Mouse (Mus musculus): ENCODE measurements at regions not wholly inside any gene's neighbourhood (a gene's known extent, or its start where the extent isn't known, plus 50 kb on each side); places are given as distances from the start of the nearest gene placed in this dataset.

DNA sequence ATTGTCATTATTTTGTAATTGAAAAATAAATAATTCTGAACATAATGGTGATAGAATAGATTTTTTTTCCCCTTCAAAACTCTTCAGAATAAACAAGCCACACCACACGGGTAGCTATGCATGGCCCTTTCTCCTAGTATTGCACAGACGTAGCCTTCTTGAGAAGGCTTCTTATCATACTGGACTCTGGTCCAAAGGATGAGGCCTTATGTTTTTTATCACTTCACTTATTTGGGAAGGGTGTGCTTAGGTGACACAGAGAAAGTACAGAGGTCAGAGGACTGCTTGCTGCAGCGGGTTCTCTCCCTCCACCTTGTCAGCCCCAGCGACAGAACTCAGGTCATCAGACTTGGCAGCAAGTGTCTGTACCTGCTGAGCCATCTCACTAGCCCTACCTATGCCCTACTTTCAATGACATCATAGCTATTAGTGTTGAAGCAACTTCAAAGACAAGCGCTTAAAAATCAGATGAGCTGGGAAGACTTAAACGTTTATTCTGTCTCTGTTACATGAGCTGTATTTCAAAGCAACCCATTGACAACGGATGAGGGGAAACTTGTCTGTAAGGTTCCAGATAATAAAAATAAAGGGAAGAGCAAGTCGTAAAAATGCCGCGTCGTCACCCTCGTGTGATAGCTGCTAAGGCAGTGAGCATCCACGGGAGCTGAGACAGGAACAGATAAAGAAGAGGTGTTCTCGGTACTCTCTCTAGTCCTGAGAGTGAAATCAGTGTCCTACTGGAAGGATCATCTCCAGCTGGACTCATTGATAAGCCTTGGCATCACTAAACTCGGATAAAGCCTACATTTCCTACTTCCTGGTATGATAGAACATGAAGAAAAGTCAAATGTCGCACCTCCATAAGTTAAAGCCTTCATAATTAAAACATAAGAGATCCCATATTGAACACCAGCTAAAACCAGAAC is 226.2 kb downstream of the Sp3 start:
- DNase-seq (ENCODE audit: low spot score): no peak

DNA sequence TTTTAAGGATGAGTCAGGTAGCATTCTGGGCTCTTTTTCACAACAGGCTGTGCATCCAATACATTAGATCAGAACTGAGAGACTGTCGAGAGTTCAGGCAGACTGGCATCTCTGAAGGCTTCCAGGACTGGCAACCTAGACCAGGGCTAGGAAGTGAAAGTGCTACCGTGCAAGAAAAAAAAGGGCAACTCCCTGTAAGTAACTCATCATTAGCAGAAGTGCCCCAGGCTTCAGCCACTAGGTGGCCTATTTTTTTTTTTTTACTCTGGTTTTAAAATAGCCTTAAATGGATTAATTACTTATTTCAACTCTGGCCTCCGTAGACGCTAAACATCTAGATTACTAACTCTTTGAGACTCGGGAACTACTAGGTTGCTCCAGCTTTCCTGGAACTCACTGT is 216.8 kb downstream of the Sp3 start:
- DNase-seq (ENCODE audit: low spot score): no peak

DNA sequence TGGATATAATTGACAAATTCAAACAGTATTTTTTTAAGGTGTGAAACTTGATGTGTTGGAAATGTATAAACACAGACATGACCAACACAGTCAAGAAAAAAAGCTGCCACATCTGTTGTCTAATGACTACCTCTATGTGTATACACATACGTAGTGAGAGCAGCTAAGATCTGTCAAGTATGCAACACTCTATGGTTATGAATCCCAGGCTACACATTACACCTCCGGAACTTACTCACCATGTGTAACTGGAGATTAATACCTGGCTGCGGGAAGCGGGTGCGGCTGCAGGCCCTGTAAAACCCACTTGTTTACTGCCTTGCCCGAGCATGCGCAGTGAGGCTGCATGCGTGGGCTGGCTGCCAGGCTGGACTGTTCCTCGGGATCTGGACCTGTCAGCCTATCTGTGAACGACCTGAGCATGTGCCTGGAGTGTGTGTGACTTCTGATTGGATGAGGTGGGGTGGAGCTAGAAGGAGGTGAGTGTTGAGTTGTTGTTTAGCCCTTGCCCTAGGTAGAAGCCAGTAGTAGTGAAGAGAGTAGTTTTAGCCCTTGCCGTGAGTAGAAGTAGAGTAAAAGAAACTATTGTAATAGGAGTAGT is 211.1 kb downstream of the Sp3 start:
- no peak for DNase-seq (ENCODE audit: low spot score)

DNA sequence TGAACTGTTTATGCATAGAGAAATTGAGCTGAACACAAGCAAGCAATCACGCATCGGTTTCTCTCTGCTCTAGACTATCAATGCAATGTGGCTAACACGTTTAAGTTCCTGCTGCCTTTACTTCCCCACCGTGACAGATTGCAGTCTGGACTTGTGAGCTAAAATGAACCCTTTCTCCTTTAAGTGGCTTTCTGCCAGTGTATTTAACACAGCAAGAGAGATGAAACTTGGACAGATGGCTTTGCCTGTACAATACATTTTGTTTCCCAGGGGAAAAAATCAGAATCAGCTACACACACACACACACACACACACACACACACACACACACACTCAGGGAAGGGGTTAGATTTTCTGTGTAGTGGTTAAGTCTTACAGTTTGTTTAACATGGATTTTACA is 206.8 kb downstream of the Sp3 start:
- DNase-seq (ENCODE audit: low spot score): peak; percentile 36

DNA sequence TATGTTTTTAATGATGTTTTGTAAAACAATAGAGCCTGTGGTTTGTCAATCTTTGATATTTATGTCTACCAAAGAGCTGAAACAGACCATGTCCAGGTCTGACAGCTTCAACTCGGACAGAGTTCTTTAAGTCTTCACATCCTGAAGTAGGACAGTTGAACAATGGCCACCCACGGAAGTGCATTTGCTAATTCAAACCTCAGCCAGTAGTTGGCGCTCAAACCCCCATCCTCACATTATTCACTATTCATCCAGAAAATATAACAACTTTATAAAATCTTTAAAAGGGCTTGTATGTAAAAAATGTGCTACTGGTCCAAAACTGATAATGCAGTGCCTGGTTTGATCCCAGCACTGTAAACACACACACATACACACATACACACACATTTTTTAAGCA is 202.9 kb downstream of the Sp3 start:
- DNase-seq (ENCODE audit: low spot score): no peak

DNA sequence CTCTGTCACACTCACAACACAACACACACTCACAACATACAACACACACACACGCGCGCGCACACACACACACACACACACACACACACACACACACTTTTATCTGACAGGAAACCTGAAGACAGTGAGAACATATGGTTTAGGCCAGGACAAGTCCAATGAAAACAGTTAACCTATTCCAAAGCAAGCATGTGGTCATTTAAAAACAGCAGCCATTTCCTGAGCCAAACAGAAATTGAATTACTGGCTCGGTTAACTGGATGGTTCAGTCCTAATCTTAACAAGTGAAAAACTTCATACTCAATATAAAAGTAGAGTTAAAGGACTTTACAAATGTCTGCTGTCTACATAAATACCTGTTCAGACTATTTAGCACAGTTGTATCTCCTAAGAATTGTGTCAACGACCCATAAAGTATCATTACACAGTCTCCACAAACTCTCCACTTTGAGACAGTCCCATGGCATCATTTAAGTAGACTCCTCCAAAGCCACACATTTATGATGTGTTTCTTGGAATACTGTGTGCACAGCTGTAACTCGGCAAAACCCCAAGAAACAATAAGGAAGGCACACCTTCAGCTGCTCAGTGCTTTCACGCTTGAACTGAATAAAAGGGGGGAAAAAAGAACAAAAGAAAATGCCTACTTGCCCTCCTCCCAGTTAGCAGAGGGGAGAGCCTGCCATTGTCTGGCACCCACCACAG is 202.3 kb downstream of the Sp3 start:
- no peak for DNase-seq (ENCODE audit: low spot score)

DNA sequence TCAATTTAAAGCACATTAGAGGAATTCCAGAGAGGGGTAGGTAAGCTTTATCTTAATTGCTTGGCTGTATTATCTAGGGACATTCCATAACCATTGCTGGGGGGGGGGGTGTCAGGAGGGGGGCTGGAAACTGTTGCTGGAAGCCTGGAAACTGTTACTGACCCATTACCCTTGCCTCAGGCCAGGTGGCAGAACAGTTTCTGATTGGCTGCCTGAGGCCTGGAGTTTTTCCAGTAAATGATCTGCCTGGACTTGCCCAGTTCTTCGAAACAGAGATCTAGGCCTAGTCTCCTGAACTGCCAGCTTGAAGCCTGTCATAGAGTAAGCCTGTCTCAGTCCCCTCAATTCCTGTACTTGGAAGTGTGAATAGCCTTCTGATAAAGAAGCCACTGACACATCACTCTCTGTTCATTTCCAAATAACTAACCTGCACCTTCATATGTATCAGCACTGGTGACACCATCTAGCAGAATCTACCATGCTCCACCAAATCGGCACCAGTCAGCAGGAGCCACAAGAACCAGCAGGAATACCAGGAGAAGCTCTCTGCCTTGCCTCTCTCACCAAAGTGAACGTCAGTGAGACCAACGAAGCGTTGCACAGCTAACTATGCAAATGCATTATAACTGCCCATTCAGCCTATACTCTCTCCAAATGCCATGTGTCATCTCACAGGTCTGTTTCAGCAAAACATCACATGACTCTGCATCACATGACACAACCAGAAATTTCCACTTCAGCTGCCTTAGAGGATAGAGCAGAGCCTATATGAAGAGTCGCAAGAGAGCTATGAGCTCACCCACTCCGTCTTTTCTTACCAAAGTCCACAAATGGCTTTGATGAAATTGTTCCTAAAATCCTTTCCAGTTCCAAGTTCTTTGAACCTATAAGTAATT is 200.7 kb downstream of the Sp3 start:
- no peak for DNase-seq (ENCODE audit: low spot score)

DNA sequence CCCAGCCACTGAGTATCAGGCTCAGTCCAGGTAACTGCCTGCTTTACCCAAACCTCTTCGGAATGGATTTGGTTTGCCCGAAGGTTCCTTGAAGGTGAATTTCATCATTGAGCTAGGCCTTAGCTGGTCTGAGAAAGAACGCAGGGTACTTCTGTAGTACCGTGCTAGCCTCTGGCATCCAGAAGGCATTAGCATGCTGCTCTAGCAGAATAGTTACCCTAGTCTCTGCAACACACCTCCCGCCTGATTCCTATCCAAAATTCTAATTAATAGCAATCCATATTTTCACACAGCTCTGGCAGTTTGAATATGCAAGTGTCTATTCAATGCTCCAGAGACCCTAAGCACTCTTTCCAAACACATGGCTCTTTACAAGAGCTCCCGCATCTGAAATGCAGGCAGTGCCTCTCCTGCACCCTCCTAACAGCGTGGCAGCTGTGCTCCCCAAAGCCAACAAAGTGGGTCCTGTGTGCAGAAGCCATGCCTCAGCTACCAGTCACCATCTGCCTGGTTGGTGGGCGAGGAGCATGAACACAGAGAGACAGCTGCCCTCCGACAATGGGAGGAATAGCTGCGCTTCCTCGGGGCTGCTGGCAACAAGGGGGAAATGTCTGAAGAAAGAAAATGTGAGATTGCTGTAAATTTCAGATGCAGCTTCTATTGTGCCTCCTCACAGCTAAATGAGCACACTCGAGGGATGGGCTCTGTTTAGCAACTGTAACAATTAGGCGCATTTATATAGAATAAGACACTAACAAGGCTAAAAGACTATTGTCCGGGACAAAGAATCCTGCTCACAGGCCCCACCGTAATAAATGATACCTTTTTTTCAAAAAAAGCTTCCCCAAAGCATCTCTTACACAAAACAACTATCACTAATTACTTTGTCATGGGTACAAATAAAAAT is 198.6 kb downstream of the Sp3 start:
- peak; percentile 64 for DNase-seq (ENCODE audit: low spot score)

DNA sequence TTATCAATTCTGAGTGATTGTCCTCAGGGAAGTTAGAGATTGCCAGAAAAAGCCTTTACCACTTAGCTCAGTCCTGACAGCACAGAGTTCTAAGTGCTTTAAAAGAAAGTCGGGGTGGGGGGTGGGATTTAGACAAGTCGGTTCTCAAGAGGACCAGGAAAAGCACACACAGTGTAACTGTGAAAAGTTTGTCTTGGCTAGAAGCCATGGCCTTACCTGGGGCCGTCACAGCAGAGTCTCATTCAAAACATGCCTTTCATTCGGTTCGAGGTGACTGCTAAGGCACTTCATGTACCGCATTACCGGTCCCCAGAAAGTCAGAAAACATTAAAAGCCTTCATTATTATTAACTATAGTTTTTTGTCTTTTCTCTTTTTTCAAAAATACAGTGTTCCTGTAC is 197.9 kb downstream of the Sp3 start:
- no peak for DNase-seq (ENCODE audit: low spot score)

DNA sequence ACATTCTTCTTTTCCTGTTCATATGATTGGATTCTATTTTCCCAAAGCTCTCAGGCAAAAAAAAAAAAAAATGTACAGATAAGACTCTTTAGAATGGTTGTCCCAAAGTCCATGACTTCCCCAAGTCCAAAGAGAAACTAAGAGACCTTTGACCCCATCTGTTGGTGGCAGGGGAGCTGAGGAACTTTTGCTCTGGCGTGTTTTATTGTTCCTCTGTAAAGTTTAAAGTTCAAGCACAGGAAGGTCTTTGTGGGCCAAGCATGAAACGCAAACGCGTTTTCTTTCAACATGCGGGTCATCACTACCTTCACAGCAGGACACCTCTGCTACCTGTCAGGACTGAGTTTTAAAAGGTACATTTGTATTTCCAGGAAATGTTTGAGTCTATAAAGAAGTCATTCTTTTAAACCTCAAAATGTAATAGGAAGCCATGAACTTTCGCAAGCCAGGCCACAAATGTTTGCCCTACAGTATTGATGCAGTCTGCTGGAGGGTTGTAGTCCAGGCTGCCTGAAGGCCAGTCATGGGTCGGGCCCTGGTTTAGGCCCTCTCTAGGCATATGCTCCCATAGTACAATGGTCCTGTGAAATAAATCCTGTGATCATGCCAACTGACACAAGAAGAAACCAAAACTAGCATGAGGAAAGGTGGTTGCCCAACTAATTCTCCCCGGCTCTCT is 194.7 kb downstream of the Sp3 start:
- DNase-seq (ENCODE audit: low spot score): no peak

DNA sequence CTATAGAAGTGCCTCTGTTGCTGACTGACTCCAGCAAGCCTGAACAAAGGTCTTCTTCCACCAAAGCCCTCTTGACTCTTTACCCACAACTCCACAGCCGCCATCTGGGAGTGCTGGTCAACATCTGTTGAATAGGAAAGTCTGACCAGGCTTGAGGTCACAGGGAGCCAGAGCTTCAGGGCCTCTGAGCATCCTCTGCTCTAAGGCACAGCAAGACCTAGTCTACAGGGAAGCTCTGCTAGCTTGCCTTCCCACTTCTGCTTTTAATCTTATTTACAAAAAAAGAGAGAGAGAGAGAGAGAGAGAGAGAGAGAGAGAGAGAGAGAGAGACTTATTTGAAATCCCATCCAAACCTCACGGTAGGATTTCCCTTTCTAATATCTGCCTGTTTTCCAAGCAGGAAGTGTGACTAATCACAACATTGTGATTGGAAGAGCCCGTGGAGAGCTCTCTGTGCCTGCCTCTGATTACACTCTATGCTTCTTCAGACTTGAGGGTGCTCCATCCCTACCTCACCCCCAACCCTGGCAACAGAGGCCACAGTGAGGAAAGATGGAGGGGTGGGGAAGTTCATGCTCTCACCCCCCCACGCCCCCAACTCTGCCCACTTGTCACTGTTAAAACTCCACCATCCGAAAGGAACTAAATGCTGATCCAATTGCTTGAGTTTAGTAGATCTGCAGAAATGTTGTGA is 194.1 kb downstream of the Sp3 start:
- DNase-seq (ENCODE audit: low spot score): no peak

DNA sequence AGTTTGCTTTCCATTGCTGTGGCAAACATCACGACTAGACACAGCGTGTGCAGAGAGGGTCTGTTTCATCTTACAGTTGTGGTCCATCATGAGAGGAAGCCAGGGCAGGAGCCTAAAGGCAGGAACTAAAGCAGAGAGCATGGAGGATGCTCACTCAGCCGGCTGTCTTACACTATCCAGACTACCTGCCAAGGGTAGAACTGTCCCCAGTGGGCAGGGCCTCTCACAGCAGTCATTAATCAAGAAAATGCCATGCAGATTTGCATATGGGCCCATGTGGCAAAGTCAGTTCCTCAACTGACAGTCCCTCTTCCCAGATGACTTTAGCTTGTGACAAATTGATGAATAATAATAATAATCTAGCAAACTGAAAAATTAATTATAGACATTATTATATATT is 192.6 kb downstream of the Sp3 start:
- DNase-seq (ENCODE audit: low spot score): no peak

DNA sequence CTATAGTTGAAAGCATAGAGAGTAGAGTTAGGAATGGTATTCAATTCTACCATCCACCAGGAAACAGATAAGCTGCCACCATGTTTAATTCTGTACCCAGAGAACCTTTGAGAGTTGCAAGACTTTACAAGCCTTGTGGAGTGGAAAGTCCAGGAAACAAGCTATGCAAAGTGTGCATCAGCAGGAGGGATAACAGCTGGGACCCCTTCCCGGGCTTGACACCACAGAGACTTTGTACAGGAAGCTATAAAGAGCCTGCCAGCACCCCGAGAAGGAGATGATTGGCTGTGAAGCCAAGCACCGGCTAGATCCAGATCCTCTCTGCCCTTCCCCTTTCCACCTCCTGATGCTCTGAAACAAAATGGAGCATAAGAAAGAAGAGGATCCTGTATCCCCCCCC is 188.8 kb downstream of the Sp3 start:
- no peak for DNase-seq (ENCODE audit: low spot score)

DNA sequence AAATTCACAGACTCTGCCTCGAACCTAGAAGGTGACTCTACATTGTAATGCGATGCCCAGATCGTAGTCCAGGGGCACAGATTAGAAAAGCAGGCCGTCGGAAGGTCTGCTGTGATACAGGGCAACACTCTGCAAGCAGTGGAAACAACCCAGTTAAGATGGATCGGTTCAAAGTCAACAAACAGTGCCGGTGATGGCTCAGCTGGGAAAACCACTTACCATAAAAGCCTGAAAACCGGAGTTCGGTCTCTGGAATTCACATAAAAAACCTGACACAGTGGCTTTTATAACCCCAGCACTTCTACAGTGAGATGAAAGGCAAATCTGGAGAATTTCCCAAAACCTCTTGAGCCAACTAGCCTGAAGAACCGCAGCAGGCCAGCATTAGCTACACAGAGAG is 186.8 kb downstream of the Sp3 start:
- DNase-seq (ENCODE audit: low spot score): no peak

DNA sequence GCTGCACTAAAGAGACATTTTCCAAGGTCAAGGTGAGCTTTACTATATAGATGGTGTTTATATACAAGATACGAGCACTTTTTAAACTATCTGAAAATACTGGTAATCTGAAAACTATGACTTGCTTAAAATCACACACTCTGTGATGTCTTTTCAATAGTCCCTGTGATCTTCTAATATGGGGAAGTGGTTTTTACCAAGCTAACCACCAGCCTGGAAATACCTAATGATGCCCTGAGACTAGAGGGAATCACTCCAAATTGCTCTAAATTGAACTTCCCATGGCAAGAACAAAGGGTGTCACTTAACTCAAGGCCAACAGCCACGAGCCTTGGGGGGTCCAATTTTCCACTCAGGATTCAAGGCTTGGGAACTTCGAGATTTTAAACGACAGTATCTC is 185.7 kb downstream of the Sp3 start:
- DNase-seq (ENCODE audit: low spot score): no peak

DNA sequence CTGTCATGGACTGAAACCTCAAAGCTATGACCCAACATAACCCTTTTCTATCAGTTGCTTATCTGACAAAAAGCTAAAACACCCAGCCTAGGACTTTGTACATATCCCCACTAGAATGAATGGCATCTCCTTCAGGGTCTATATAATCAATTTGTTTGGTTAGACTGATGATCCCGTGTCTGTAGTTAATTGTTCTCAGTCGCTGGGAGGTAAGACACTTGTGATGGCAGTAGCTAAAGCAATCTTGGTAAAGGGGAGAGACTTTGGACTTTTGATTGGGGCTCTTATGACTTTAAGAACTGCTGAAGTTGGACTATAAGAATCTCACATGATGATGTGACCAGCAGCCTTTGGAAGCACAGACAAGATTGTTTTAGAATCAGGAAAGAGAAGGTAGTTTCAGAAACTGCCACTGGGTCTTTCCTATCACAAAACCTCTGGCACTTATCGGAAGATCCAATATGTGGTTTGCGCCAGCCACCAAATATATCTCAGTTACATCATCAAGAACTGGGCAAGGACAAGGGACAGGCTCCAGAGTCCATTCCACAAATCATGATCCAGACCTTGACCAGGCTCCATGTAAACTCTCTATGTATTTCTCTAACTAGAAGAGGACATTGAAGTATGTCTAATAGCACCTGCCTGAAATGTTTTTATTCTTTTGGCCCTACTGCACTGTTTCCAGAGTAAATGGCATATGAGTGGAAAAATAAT is 183.1 kb downstream of the Sp3 start:
- no peak for DNase-seq (ENCODE audit: low spot score)

DNA sequence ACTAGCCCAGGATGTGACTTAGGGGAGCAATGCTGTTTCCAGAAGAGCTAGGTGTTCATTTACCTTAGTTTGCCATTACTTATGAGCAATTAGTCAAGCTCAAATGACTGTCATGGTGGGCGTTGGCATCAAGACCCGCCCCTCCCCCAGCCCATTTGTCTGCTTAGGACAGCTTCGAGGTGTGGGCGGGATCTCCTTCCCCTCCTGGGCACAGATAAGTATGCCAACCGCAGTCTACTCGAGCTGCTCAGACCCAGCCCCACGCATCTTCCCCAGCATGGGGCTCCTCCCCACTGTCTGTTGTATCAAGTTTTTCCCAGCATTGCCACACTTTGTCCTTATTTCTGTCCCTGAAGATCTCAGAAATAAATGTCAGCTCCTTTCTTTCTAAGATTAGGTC is 179.6 kb downstream of the Sp3 start:
- no peak for DNase-seq (ENCODE audit: low spot score)

DNA sequence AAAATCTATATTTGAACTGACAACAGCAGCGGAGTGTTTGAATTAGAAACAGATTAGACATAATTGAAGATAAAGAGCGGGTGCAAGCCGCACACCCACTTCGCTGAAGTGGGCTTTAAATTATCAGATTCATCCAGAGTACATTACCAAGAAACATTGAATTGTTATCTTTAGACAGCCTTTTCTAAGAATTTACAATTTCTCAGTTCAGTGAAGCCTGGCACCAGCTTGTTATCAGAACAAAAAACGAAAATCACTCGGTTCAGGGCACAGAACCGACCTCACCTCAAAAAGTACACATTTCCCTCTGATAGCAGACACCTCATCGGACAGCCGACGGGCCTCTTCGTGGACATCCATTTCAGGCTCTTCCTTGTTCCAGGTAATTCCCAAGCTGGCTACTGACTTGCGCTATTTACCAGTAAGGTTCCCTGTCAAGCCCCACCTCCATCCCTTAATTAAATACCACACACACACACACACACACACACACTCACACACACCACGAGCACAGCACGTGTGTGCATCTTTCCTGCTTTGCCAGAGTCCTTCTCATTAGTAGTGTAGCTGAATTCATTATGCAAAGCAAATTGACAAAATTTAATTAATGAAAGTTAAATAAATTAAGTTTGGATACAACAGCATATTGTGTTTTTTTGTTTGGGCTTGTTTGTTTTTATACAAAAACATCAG is 166.8 kb downstream of the Sp3 start:
- DNase-seq (ENCODE audit: low spot score): no peak

DNA sequence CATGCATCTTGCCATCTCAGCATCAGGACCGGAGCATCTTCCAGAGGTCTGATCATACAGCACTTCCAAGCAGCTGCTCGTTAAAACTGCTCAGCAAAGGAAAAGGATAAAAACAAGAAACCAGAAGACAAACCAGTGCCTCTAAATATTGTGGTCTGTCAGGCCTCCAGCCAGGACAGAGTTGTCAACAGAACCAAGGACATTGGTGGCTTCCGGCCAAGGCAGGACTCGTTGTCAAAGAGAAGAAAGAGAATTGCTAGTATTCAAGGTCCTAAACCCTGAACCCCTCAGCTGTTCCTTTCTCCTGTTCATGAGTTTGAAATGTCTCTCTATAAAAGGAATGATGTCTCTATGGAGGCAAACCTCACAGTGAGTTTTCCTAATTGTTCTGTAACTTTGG is 155.0 kb downstream of the Sp3 start:
- no peak for DNase-seq (ENCODE audit: low spot score)
